Mouse (Mus musculus): Measurements from ENCODE around the gene Rab22a. TPM values are rescaled to one million over a fixed set of nuclear protein-coding genes. Genes with fewer than 3 reads are reported as not detected.

Gene Rab22a
- total RNA-seq, 1 experiment, result 10.9 TPM

GRCm38 (mm10) chr2:173673469-173673868, 13.9 kb downstream of the Rab22a start:
- no peak for DNase-seq (ENCODE audit: low read depth, low spot score)
- H3K36me3 ChIP-seq (ENCODE audit: control insufficient read depth, insufficient read depth, low read length, poor library complexity, severe bottlenecking), result peaks cover 9% of the 10 kb centered on the region; the same call in 1 of the 2 replicates

GRCm38 (mm10) chr2:173678593-173678992, 19.0 kb downstream of the Rab22a start:
- DNase-seq (ENCODE audit: low read depth, low spot score), result no peak
- in situ Hi-C loops (cut with MboI; ENCODE audit: low sequenced_read_pairs in 2 of 2, unreplicated experiment in 2 of 2), result no loop called here
- H3K4me1 ChIP-seq (ENCODE audit: control insufficient read depth in 2 of 2, insufficient read depth in 2 of 2, low read length in 2 of 2, poor library complexity in 1 of 2), result peaks cover 0 to 5% of the 10 kb centered on the region in 2 experiments; a peak in 2 of 4 replicates
- H3K9ac ChIP-seq (ENCODE audit: insufficient read depth, low read depth, low read length, poor library complexity, severe bottlenecking), result no peak overlapping the region
- no peak overlapping the region for H3K4me3 ChIP-seq (ENCODE audit: insufficient read depth in 1 of 2, low read depth in 1 of 2, low read length in 2 of 2, poor library complexity in 1 of 2, severe bottlenecking in 1 of 2)
- no peaks in the 10 kb centered on the region for H3K9me3 ChIP-seq (ENCODE audit: control insufficient read depth, insufficient read depth, low read depth, low read length)
- H3K36me3 ChIP-seq (ENCODE audit: control insufficient read depth, insufficient read depth, low read length, poor library complexity, severe bottlenecking), result peaks cover 6% of the 10 kb centered on the region; the same call in 1 of the 2 replicates
- TF ChIP-seq ZNF384 (IDR thresholded peaks at IDR 0.05; ENCODE audit: low read depth, low read length), result no peak
- TF ChIP-seq ZC3H11A (IDR thresholded peaks at IDR 0.05; ENCODE audit: borderline replicate concordance, low read depth, low read length), result no peak
- TF ChIP-seq CHD2 (IDR thresholded peaks at IDR 0.05; ENCODE audit: low read depth, low read length), result no peak
- TF ChIP-seq MAFK (IDR thresholded peaks at IDR 0.05; ENCODE audit: insufficient read depth, low read depth, low read length), result no peak
- no peak for TF ChIP-seq HCFC1 (IDR thresholded peaks at IDR 0.05; ENCODE audit: borderline replicate concordance, insufficient read depth, low read length)
- H3K27ac ChIP-seq (ENCODE audit: insufficient read depth, low read depth, low read length, poor library complexity, severe bottlenecking), result no peak overlapping the region

More at GRCm38 (mm10) chr2:173673469-173673868, 13.9 kb downstream of the Rab22a start:
- H3K27ac ChIP-seq (ENCODE audit: insufficient read depth, low read depth, low read length, poor library complexity, severe bottlenecking), result no peak overlapping the region
- TF ChIP-seq ZC3H11A (IDR thresholded peaks at IDR 0.05; ENCODE audit: borderline replicate concordance, low read depth, low read length) (no peak), HCFC1 (IDR thresholded peaks at IDR 0.05; ENCODE audit: borderline replicate concordance, insufficient read depth, low read length) (no peak), ZNF384 (IDR thresholded peaks at IDR 0.05; ENCODE audit: low read depth, low read length) (no peak), MAFK (IDR thresholded peaks at IDR 0.05; ENCODE audit: insufficient read depth, low read depth, low read length) (no peak), CHD2 (IDR thresholded peaks at IDR 0.05; ENCODE audit: low read depth, low read length) (no peak)
- no peak overlapping the region for H3K4me3 ChIP-seq (ENCODE audit: insufficient read depth in 1 of 2, low read depth in 1 of 2, low read length in 2 of 2, poor library complexity in 1 of 2, severe bottlenecking in 1 of 2)
- no peaks in the 10 kb centered on the region for H3K9me3 ChIP-seq (ENCODE audit: control insufficient read depth, insufficient read depth, low read depth, low read length)
- in situ Hi-C loops (cut with MboI; ENCODE audit: low sequenced_read_pairs in 2 of 2, unreplicated experiment in 2 of 2), result no loop called here
- H3K9ac ChIP-seq (ENCODE audit: insufficient read depth, low read depth, low read length, poor library complexity, severe bottlenecking), result no peak overlapping the region
- no peaks in the 10 kb centered on the region for H3K4me1 ChIP-seq (ENCODE audit: control insufficient read depth in 2 of 2, insufficient read depth in 2 of 2, low read length in 2 of 2, poor library complexity in 1 of 2)

GRCm38 (mm10) chr2:173679217-173679616, 19.7 kb downstream of the Rab22a start:
- Histone ChIP-seq H3K9me3 (ENCODE audit: control insufficient read depth, insufficient read depth, low read depth, low read length) (no peaks in the 10 kb centered on the region), H3K27ac (ENCODE audit: insufficient read depth, low read depth, low read length, poor library complexity, severe bottlenecking) (no peak overlapping the region), H3K9ac (ENCODE audit: insufficient read depth, low read depth, low read length, poor library complexity, severe bottlenecking) (no peak overlapping the region), H3K4me3 (ENCODE audit: insufficient read depth in 1 of 2, low read depth in 1 of 2, low read length in 2 of 2, poor library complexity in 1 of 2, severe bottlenecking in 1 of 2) (no peak overlapping the region), H3K4me1 (ENCODE audit: control insufficient read depth in 2 of 2, insufficient read depth in 2 of 2, low read length in 2 of 2, poor library complexity in 1 of 2) (peaks cover 0 to 5% of the 10 kb centered on the region in 2 experiments; a peak in 2 of 4 replicates), H3K36me3 (ENCODE audit: control insufficient read depth, insufficient read depth, low read length, poor library complexity, severe bottlenecking) (peaks cover 8% of the 10 kb centered on the region; the same call in 1 of the 2 replicates)
- DNase-seq (ENCODE audit: low read depth, low spot score), result no peak
- in situ Hi-C loops (cut with MboI; ENCODE audit: low sequenced_read_pairs in 2 of 2, unreplicated experiment in 2 of 2), result no loop called here
- TF ChIP-seq HCFC1 (IDR thresholded peaks at IDR 0.05; ENCODE audit: borderline replicate concordance, insufficient read depth, low read length) (no peak), MAFK (IDR thresholded peaks at IDR 0.05; ENCODE audit: insufficient read depth, low read depth, low read length) (no peak), CHD2 (IDR thresholded peaks at IDR 0.05; ENCODE audit: low read depth, low read length) (no peak), ZNF384 (IDR thresholded peaks at IDR 0.05; ENCODE audit: low read depth, low read length) (no peak), ZC3H11A (IDR thresholded peaks at IDR 0.05; ENCODE audit: borderline replicate concordance, low read depth, low read length) (no peak)

- no peak for DNase-seq (ENCODE audit: low read depth, low spot score)
- H3K9ac ChIP-seq (ENCODE audit: insufficient read depth, low read depth, low read length, poor library complexity, severe bottlenecking), result no peak overlapping the region
- no peaks in the 10 kb centered on the region for H3K9me3 ChIP-seq (ENCODE audit: control insufficient read depth, insufficient read depth, low read depth, low read length)
- peaks cover 0 to 5% of the 10 kb centered on the region in 2 experiments; a peak in 2 of 4 replicates for H3K4me1 ChIP-seq (ENCODE audit: control insufficient read depth in 2 of 2, insufficient read depth in 2 of 2, low read length in 2 of 2, poor library complexity in 1 of 2)
- no peak overlapping the region for H3K4me3 ChIP-seq (ENCODE audit: insufficient read depth in 1 of 2, low read depth in 1 of 2, low read length in 2 of 2, poor library complexity in 1 of 2, severe bottlenecking in 1 of 2)
- no peak overlapping the region for H3K27ac ChIP-seq (ENCODE audit: insufficient read depth, low read depth, low read length, poor library complexity, severe bottlenecking)
- in situ Hi-C loops (cut with MboI; ENCODE audit: low sequenced_read_pairs in 2 of 2, unreplicated experiment in 2 of 2), result no loop called here
- peaks cover 3% of the 10 kb centered on the region; the same call in 1 of the 2 replicates for H3K36me3 ChIP-seq (ENCODE audit: control insufficient read depth, insufficient read depth, low read length, poor library complexity, severe bottlenecking)
- TF ChIP-seq ZNF384 (IDR thresholded peaks at IDR 0.05; ENCODE audit: low read depth, low read length), result no peak
- no peak for TF ChIP-seq MAFK (IDR thresholded peaks at IDR 0.05; ENCODE audit: insufficient read depth, low read depth, low read length)
- no peak for TF ChIP-seq HCFC1 (IDR thresholded peaks at IDR 0.05; ENCODE audit: borderline replicate concordance, insufficient read depth, low read length)
- no peak for TF ChIP-seq ZC3H11A (IDR thresholded peaks at IDR 0.05; ENCODE audit: borderline replicate concordance, low read depth, low read length)
- no peak for TF ChIP-seq CHD2 (IDR thresholded peaks at IDR 0.05; ENCODE audit: low read depth, low read length)
Observed at GRCm38 (mm10) chr2:173680153-173680552, 20.6 kb downstream of the Rab22a start.

Measured in ES-E14 (cell line).